Mouse (Mus musculus): ENCODE measurements at regions not wholly inside any gene's neighbourhood (a gene's known extent, or its start where the extent isn't known, plus 50 kb on each side); places are given as distances from the start of the nearest gene placed in this dataset.

- no peak for DNase-seq
These were observed 851.5 kb downstream of the D3Ertd751e start for GRCm38 (mm10) chr3:42593792-42594433.

GRCm38 (mm10) chr3:42596686-42597085, 854.3 kb downstream of the D3Ertd751e start:
- no peak for DNase-seq
